Mouse (Mus musculus) liver, embryonic 14.5 days (tissue): ENCODE data around the gene Ltbp1.

Source experiments
- CTCF ChIP-seq: IDR thresholded peaks from 2 replicates; pipeline ENCODE4 v1.5.1; 2016; ENCODE audit warnings: antibody characterized with exemption, low read depth, control low read depth
- EP300 ChIP-seq: IDR thresholded peaks from 2 replicates; pipeline ENCODE4 v1.6.1; 2016; ENCODE audit warnings: antibody characterized with exemption, low read depth

DNA sequence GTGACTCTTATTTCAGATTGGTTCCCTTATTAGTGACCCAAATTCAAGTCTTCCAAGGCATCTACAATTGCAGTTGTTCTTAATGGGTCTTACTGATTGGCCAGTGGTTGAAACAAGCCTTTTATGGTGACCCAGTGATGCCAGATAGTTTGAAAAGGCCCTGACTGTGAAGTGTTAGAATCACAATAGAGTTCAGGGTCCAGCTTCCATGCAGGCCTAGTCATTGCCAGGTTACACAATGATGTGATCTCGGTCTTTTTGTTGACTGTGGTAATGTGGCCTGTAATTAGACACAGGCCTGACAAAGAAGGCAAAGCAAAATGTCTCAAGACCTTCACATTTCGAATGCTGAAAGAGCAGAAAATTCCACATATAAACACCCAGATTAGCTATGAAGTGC is 227.8 kb downstream of the Ltbp1 start:
- no peak for TF ChIP-seq CTCF
- no peak for TF ChIP-seq EP300
